Mouse (Mus musculus): ENCODE data around the gene Ncoa1. TPM values are rescaled to one million over a fixed set of nuclear protein-coding genes. Genes with fewer than 3 reads are reported as not detected.
"Not testable (repeated sequence)": the region's sequence is repeated elsewhere in the genome, so short reads cannot be mapped to it uniquely, and the experiment has no call there.

Gene Ncoa1
- polyA plus RNA-seq, 2 experiments, result 1.1 to 1.7 TPM

DNA sequence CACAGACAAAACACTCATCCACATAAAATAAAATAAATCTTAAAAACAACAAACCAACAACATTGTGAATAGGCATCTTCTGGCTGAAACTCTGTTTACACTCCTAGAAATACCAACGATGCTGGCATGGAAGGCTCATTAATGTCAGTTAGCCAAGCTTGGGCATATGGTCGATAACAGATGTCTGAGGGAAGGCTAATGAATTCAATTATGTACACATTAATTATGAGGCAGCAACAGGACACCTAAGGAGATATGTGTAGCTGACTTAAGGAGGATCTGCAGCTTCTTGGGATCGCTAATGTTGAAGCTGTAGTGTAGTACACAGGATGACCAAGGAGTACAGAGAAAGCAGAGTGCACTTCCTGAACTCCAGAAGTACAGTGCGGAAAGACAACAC, 100.5 kb downstream of the Ncoa1 start:
- H3K9me3 ChIP-seq (ENCODE audit: control insufficient read depth, low read length), result no peaks in the 10 kb centered on the region
- H3K27me3 ChIP-seq (ENCODE audit: control insufficient read depth, insufficient read depth, low read length), result no peaks in the 10 kb centered on the region
- H3K4me2 ChIP-seq (ENCODE audit: low read depth), result no peak overlapping the region
- H3K27ac ChIP-seq, result no peak overlapping the region
- 67% methylated on average over 4 of the region's 4 CpGs for WGBS (ENCODE audit: insufficient replicate concordance)
- no peaks in the 10 kb centered on the region for H3K36me3 ChIP-seq (replicated peaks; ENCODE audit: control insufficient read depth, insufficient read depth, low read depth)
- no peak for ATAC-seq (ENCODE audit: insufficient read depth)
- no peaks in the 10 kb centered on the region for H3K4me1 ChIP-seq (replicated peaks; ENCODE audit: control insufficient read depth in 2 of 2, insufficient read depth in 2 of 2, low read length in 1 of 2)
- TF ChIP-seq EP300 (IDR thresholded peaks at IDR 0.05; ENCODE audit: low read depth) (no peak), CTCF (IDR thresholded peaks at IDR 0.05; ENCODE audit: low read depth) (no peak)
- DNase-seq (ENCODE audit: low read depth in 3 of 3, low spot score in 3 of 3), result no peak
- H3K4me3 ChIP-seq (ENCODE audit: insufficient read depth in 1 of 2, low read depth in 2 of 2, low read length in 2 of 2), result no peak overlapping the region
- H3K9ac ChIP-seq (replicated peaks), result no peak overlapping the region

DNA sequence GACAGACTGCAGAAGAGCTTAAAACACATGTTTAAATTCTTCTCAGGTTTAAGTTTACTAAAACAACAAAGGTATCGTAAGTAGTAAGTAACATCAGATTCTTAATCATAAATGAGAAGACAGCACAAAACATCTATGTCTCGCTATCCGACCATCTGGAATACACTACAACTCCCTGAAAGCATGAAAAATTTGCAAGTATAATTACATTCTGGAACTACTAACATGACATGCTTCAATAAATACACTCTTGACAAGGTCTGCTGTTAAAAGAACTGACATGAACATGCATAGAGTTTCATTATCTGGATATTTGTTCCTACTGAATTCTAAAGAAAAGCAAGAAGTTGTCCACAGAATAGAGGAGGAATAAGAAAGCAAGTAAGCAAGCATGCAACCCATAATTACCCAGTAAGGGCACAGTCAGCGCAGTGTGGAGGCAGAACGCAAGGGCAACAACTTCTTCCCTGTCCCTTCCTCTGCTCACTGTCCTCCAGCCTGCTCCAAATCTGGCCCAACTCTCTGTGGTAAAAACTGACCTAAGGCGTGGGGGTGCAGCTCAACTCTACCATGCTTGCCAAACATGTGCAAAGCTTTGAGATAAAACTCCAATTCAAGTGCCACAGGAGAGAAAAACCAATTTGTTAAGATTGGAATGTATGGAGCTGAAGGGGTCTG, 102.0 kb downstream of the Ncoa1 start:
- Histone ChIP-seq H3K27me3 (ENCODE audit: control insufficient read depth, insufficient read depth, low read length) (no peaks in the 10 kb centered on the region), H3K27ac (no peak overlapping the region), H3K9ac (replicated peaks) (no peak overlapping the region), H3K36me3 (replicated peaks; ENCODE audit: control insufficient read depth, insufficient read depth, low read depth) (no peaks in the 10 kb centered on the region), H3K9me3 (ENCODE audit: control insufficient read depth, low read length) (no peaks in the 10 kb centered on the region), H3K4me3 (ENCODE audit: insufficient read depth in 1 of 2, low read depth in 2 of 2, low read length in 2 of 2) (no peak overlapping the region), H3K4me2 (ENCODE audit: low read depth) (no peak overlapping the region), H3K4me1 (replicated peaks; ENCODE audit: control insufficient read depth in 2 of 2, insufficient read depth in 2 of 2, low read length in 1 of 2) (no peaks in the 10 kb centered on the region)
- WGBS (ENCODE audit: insufficient replicate concordance), result 76% methylated on average over 6 of the region's 6 CpGs
- DNase-seq (ENCODE audit: low read depth in 3 of 3, low spot score in 3 of 3), result no peak
- no peak for ATAC-seq (ENCODE audit: insufficient read depth)
- TF ChIP-seq CTCF (IDR thresholded peaks at IDR 0.05; ENCODE audit: low read depth), result no peak
- TF ChIP-seq EP300 (IDR thresholded peaks at IDR 0.05; ENCODE audit: low read depth), result no peak

DNA sequence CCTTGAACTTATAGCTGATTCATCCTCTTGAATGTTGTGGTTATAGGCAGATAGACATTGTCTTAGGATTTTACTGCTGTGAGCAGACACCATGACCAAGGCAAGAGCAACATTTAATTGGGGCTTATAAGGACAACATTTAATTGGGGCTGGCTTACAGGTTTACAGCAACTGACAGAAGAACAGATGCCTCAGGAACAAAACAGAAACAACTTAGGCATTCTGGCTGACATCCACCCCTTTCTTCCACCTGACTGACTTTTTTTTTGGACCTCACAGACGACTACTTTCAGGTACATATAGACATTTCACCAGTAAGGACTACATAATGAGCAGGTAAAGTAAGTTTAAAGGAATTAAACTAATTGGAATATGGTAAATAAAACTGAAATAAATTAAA, 105.6 kb downstream of the Ncoa1 start:
- no peak overlapping the region for H3K9ac ChIP-seq (replicated peaks)
- no peaks in the 10 kb centered on the region for H3K4me1 ChIP-seq (replicated peaks; ENCODE audit: control insufficient read depth in 2 of 2, insufficient read depth in 2 of 2, low read length in 1 of 2)
- ATAC-seq (ENCODE audit: insufficient read depth), result no peak
- no peak for TF ChIP-seq CTCF (IDR thresholded peaks at IDR 0.05; ENCODE audit: low read depth)
- TF ChIP-seq EP300 (IDR thresholded peaks at IDR 0.05; ENCODE audit: low read depth), result no peak
- H3K9me3 ChIP-seq (ENCODE audit: control insufficient read depth, low read length), result no peaks in the 10 kb centered on the region
- H3K27me3 ChIP-seq (ENCODE audit: control insufficient read depth, insufficient read depth, low read length), result no peaks in the 10 kb centered on the region
- H3K27ac ChIP-seq, result no peak overlapping the region
- H3K4me2 ChIP-seq (ENCODE audit: low read depth), result no peak overlapping the region
- DNase-seq (ENCODE audit: low read depth in 3 of 3, low spot score in 3 of 3), result no peak
- H3K36me3 ChIP-seq (replicated peaks; ENCODE audit: control insufficient read depth, insufficient read depth, low read depth), result no peaks in the 10 kb centered on the region
- 55% methylated on average over 1 of the region's 1 CpGs for WGBS (ENCODE audit: insufficient replicate concordance)
- no peak overlapping the region for H3K4me3 ChIP-seq (ENCODE audit: insufficient read depth in 1 of 2, low read depth in 2 of 2, low read length in 2 of 2)

DNA sequence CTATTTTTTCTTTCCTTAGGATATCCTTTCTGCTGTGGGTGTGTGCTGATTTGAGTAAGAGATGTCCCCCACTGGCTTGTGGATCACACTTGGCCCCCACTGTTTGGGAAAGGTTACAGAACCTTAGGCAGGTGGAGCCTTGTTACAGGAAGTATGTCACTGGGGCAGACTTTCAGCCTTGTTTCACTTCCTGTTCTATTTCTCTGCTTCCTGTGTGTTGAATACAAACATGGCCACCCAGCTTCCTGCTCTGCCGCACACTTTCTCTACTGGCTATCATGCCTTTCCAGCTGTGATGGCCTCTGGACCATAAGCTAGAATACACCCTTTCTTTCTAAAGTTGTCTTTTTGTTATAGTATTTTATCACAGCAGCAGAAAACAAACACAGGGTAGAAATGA, 111.0 kb downstream of the Ncoa1 start:
- ATAC-seq (ENCODE audit: insufficient read depth) (no peak), DNase-seq (ENCODE audit: low read depth in 3 of 3, low spot score in 3 of 3) (no peak)
- 80% methylated on average over 1 of the region's 1 CpGs for WGBS (ENCODE audit: insufficient replicate concordance)
- no peaks in the 10 kb centered on the region for H3K36me3 ChIP-seq (replicated peaks; ENCODE audit: control insufficient read depth, insufficient read depth, low read depth)
- no peak overlapping the region for H3K4me3 ChIP-seq (ENCODE audit: insufficient read depth in 1 of 2, low read depth in 2 of 2, low read length in 2 of 2)
- H3K27ac ChIP-seq, result no peak overlapping the region
- TF ChIP-seq EP300 (IDR thresholded peaks at IDR 0.05; ENCODE audit: low read depth), result no peak
- TF ChIP-seq CTCF (IDR thresholded peaks at IDR 0.05; ENCODE audit: low read depth), result no peak
- H3K4me1 ChIP-seq (replicated peaks; ENCODE audit: control insufficient read depth in 2 of 2, insufficient read depth in 2 of 2, low read length in 1 of 2), result no peaks in the 10 kb centered on the region
- no peaks in the 10 kb centered on the region for H3K9me3 ChIP-seq (ENCODE audit: control insufficient read depth, low read length)
- H3K9ac ChIP-seq (replicated peaks), result no peak overlapping the region
- no peaks in the 10 kb centered on the region for H3K27me3 ChIP-seq (ENCODE audit: control insufficient read depth, insufficient read depth, low read length)
- H3K4me2 ChIP-seq (ENCODE audit: low read depth), result no peak overlapping the region

DNA sequence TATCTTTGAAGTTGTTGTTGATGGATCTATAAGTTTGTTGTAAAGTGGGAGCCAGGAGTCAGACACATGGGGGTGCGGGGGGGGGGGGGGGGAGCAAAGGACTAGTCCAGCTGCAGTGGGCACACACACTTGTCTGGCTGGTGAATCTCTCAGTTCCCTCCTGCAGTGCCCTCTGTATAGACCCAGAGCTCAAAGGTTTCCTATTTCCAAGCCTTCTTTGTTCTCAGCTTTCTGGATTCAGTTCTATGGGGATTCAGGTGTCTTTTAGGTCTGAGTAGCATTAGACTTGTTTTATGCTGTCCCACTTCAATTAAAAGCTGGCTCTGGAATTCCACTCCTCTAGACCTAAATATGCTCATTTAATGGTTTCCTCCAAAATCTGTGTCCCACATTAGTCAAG, 117.5 kb downstream of the Ncoa1 start:
- H3K4me2 ChIP-seq (ENCODE audit: low read depth), result no peak overlapping the region
- H3K27ac ChIP-seq, result no peak overlapping the region
- WGBS (ENCODE audit: insufficient replicate concordance), result 44% methylated on average over 1 of the region's 1 CpGs
- H3K4me3 ChIP-seq (ENCODE audit: insufficient read depth in 1 of 2, low read depth in 2 of 2, low read length in 2 of 2), result no peak overlapping the region
- DNase-seq (ENCODE audit: low read depth in 3 of 3, low spot score in 3 of 3), result no peak
- H3K9me3 ChIP-seq (ENCODE audit: control insufficient read depth, low read length), result no peaks in the 10 kb centered on the region
- H3K9ac ChIP-seq (replicated peaks), result no peak overlapping the region
- H3K36me3 ChIP-seq (replicated peaks; ENCODE audit: control insufficient read depth, insufficient read depth, low read depth), result no peaks in the 10 kb centered on the region
- no peaks in the 10 kb centered on the region for H3K27me3 ChIP-seq (ENCODE audit: control insufficient read depth, insufficient read depth, low read length)
- no peak for TF ChIP-seq CTCF (IDR thresholded peaks at IDR 0.05; ENCODE audit: low read depth)
- TF ChIP-seq EP300 (IDR thresholded peaks at IDR 0.05; ENCODE audit: low read depth), result no peak
- no peaks in the 10 kb centered on the region for H3K4me1 ChIP-seq (replicated peaks; ENCODE audit: control insufficient read depth in 2 of 2, insufficient read depth in 2 of 2, low read length in 1 of 2)
- no peak for ATAC-seq (ENCODE audit: insufficient read depth)

DNA sequence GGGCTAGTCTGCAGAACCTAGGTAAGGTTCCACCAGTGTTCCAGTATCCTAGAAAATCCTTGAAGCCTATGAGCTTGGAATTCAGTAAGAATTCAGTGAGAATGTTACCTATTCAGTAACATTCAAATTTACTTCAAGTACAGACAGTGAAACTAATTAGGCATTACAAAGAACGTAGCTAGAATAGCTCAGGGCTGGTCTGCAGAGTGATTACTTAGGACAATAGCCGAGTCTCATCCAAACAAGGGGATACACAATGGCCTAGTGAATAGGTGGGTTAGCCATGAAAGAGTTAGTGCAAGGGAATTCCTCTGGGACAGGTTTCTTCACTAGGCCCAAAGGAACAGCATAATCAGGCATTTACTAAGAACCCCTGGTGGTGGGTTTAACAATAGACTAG, 118.3 kb downstream of the Ncoa1 start:
- H3K27me3 ChIP-seq (ENCODE audit: control insufficient read depth, insufficient read depth, low read length); DNase-seq (ENCODE audit: low read depth in 3 of 3, low spot score in 3 of 3); ATAC-seq (ENCODE audit: insufficient read depth); H3K27ac ChIP-seq; H3K4me1 ChIP-seq (replicated peaks; ENCODE audit: control insufficient read depth in 2 of 2, insufficient read depth in 2 of 2, low read length in 1 of 2); H3K9ac ChIP-seq (replicated peaks); H3K9me3 ChIP-seq (ENCODE audit: control insufficient read depth, low read length); H3K4me2 ChIP-seq (ENCODE audit: low read depth); H3K4me3 ChIP-seq (ENCODE audit: insufficient read depth in 1 of 2, low read depth in 2 of 2, low read length in 2 of 2); H3K36me3 ChIP-seq (replicated peaks; ENCODE audit: control insufficient read depth, insufficient read depth, low read depth): not testable (repeated sequence)
- WGBS (ENCODE audit: insufficient replicate concordance), result 61% methylated on average over 2 of the region's 2 CpGs

All from liver, embryonic 14.5 days (tissue).